Mouse (Mus musculus) ES-CJ7 (cell line): ENCODE results near the gene Nab1.
A peak's percentile ranks its signal among the peaks of the same experiment; 100 is the strongest.

Experiments
- DNase-seq: peaks from one replicate; pipeline ENCODE4 v3.0.0; 2011; ENCODE audit warnings: low read depth, low spot score

The Nab1 gene

GRCm38 (mm10) chr1:52470811-52471489, 29.5 kb downstream of the Nab1 start:
- DNase-seq, result no peak

GRCm38 (mm10) chr1:52470326-52470725, 30.2 kb downstream of the Nab1 start:
- DNase-seq, result no peak

- no peak for DNase-seq
These were observed 33.9 kb downstream of the Nab1 start for GRCm38 (mm10) chr1:52466518-52467120.

- no peak for DNase-seq
These were observed 34.6 kb downstream of the Nab1 start for GRCm38 (mm10) chr1:52465830-52466229.

- no peak for DNase-seq
These were observed 35.2 kb downstream of the Nab1 start for GRCm38 (mm10) chr1:52465264-52465663.

- DNase-seq, result no peak
These were observed 37.2 kb downstream of the Nab1 start for GRCm38 (mm10) chr1:52463305-52463704.

GRCm38 (mm10) chr1:52456571-52456970, 43.9 kb downstream of the Nab1 start:
- peak; percentile 45 for DNase-seq

- no peak for DNase-seq
These were observed 45.9 kb downstream of the Nab1 start for GRCm38 (mm10) chr1:52454509-52455001.

- no peak for DNase-seq
These were observed 49.1 kb downstream of the Nab1 start for GRCm38 (mm10) chr1:52451360-52451759.

- no peak for DNase-seq
These were observed 64.6 kb downstream of the Nab1 start for GRCm38 (mm10) chr1:52435856-52436255.

GRCm38 (mm10) chr1:52434085-52434484, 66.4 kb downstream of the Nab1 start:
- DNase-seq, result no peak

GRCm38 (mm10) chr1:52431806-52432205, 68.7 kb downstream of the Nab1 start:
- DNase-seq, result peak; percentile 60

GRCm38 (mm10) chr1:52430606-52431005, 69.9 kb downstream of the Nab1 start:
- no peak for DNase-seq

GRCm38 (mm10) chr1:52430116-52430515, 70.4 kb downstream of the Nab1 start:
- no peak for DNase-seq

GRCm38 (mm10) chr1:52427841-52428464, 72.5 kb downstream of the Nab1 start:
- no peak for DNase-seq

- no peak for DNase-seq
These were observed 76.6 kb downstream of the Nab1 start for GRCm38 (mm10) chr1:52423846-52424245.

- DNase-seq, result no peak
These were observed 77.4 kb downstream of the Nab1 start for GRCm38 (mm10) chr1:52423057-52423456.

GRCm38 (mm10) chr1:52422137-52422536, 78.3 kb downstream of the Nab1 start:
- no peak for DNase-seq

- no peak for DNase-seq
These were observed 78.9 kb downstream of the Nab1 start for GRCm38 (mm10) chr1:52421623-52422022.

GRCm38 (mm10) chr1:52419088-52419819, 81.2 kb downstream of the Nab1 start:
- DNase-seq, result no peak
